Mouse (Mus musculus): ENCODE measurements around the gene Rhox9. TPM values are rescaled to one million over a fixed set of nuclear protein-coding genes. Genes with fewer than 3 reads are reported as not detected.
"Not testable (repeated sequence)": the region's sequence is repeated elsewhere in the genome, so short reads cannot be mapped to it uniquely, and the experiment has no call there.

Rhox9 gene
- not detected in 2 replicates for polyA plus RNA-seq (2014; fragmentation: Nextera tagmentation; extraction: Ambion mirVana)

DNA sequence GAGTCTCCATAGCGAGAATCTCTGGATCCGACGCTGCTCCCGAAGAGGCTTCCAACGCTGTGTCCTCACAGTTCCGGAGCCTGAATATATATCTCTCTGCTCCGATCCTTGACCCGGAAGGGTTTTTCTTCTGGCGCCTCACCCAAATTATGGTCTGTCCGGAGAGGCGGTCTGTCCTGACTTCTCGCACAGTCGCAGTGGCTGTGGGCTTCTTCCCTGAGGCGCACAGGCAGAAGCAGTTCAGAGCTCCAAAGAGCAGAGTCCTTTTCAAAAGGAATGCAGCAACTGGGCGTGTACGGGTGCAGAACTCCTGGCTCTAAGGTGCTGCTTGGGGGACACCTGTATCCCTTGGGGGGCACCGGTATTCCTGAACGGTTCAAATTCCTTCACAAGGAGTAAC lies at the start of gene Rhox9:
Rhox9 (minus strand) TSS at position 101 of the 400 bp plus-strand sequence.
- 87% methylated on average over 8 of the region's 18 CpGs for WGBS (ENCODE audit: insufficient replicate concordance)
- H3K27me3 ChIP-seq (ENCODE audit: control insufficient read depth, insufficient read depth, low read length); H3K36me3 ChIP-seq (ENCODE audit: control insufficient read depth, insufficient read depth, low read length); H3K4me1 ChIP-seq (ENCODE audit: control insufficient read depth, insufficient read depth, low read length); H3K9me3 ChIP-seq (replicated peaks; ENCODE audit: control insufficient read depth, low read length); H3K4me2 ChIP-seq; H3K4me3 ChIP-seq (ENCODE audit: low read depth, low read length); H3K9ac ChIP-seq (ENCODE audit: low read depth, low read length); ATAC-seq (replicated peaks; ENCODE audit: insufficient number of reproducible peaks, low FRiP score, low TSS enrichment); H3K27ac ChIP-seq (ENCODE audit: low read depth, low read length): not testable (repeated sequence)

GRCm38 (mm10) chrX:37916311-37916710 lies 14.7 kb upstream of the Rhox9 start:
- H3K9ac ChIP-seq (ENCODE audit: low read depth, low read length) = no peak overlapping the region
- no peak overlapping the region for H3K27ac ChIP-seq (ENCODE audit: low read depth, low read length)
- no peaks in the 10 kb centered on the region for H3K36me3 ChIP-seq (ENCODE audit: control insufficient read depth, insufficient read depth, low read length)
- no peaks in the 10 kb centered on the region for H3K27me3 ChIP-seq (ENCODE audit: control insufficient read depth, insufficient read depth, low read length)
- WGBS (ENCODE audit: insufficient replicate concordance) = 51% methylated on average over 4 of the region's 4 CpGs
- H3K9me3 ChIP-seq (replicated peaks; ENCODE audit: control insufficient read depth, low read length) = no peaks in the 10 kb centered on the region
- H3K4me3 ChIP-seq (ENCODE audit: low read depth, low read length) = no peak overlapping the region
- no peak for ATAC-seq (replicated peaks; ENCODE audit: insufficient number of reproducible peaks, low FRiP score, low TSS enrichment)
- H3K4me1 ChIP-seq (ENCODE audit: control insufficient read depth, insufficient read depth, low read length) = no peaks in the 10 kb centered on the region
- no peak overlapping the region for H3K4me2 ChIP-seq

DNA sequence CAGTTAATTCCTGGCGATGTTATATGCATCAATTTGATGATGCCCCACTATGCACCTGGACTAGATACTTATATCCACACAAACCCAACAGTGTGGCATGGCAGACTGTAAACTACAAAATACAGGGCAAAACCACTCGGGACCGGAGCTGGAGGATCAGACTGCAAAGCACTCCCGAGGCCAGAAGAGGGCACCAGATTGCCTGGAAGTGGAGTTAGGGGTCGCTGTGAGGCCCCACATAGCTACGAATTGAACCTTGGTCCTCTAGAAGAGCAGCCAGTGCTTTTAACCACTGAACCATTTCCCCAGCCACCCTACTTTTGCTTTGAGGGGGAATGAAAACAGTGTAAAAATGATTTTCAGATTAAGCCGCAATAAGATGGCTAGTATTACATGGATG lies 7.0 kb upstream of the Rhox9 start:
- H3K36me3 ChIP-seq (ENCODE audit: control insufficient read depth, insufficient read depth, low read length) = no peaks in the 10 kb centered on the region
- no peak overlapping the region for H3K4me3 ChIP-seq (ENCODE audit: low read depth, low read length)
- no peaks in the 10 kb centered on the region for H3K4me1 ChIP-seq (ENCODE audit: control insufficient read depth, insufficient read depth, low read length)
- no peak overlapping the region for H3K4me2 ChIP-seq
- H3K9ac ChIP-seq (ENCODE audit: low read depth, low read length) = no peak overlapping the region
- WGBS (ENCODE audit: insufficient replicate concordance) = 51% methylated on average over 7 of the region's 7 CpGs
- H3K27me3 ChIP-seq (ENCODE audit: control insufficient read depth, insufficient read depth, low read length) = no peaks in the 10 kb centered on the region
- no peaks in the 10 kb centered on the region for H3K9me3 ChIP-seq (replicated peaks; ENCODE audit: control insufficient read depth, low read length)
- ATAC-seq (replicated peaks; ENCODE audit: insufficient number of reproducible peaks, low FRiP score, low TSS enrichment) = no peak
- no peak overlapping the region for H3K27ac ChIP-seq (ENCODE audit: low read depth, low read length)

- no peaks in the 10 kb centered on the region for H3K27me3 ChIP-seq (ENCODE audit: control insufficient read depth, insufficient read depth, low read length)
Measured at GRCm38 (mm10) chrX:37903727-37904126, 2.2 kb upstream of the Rhox9 start.

DNA sequence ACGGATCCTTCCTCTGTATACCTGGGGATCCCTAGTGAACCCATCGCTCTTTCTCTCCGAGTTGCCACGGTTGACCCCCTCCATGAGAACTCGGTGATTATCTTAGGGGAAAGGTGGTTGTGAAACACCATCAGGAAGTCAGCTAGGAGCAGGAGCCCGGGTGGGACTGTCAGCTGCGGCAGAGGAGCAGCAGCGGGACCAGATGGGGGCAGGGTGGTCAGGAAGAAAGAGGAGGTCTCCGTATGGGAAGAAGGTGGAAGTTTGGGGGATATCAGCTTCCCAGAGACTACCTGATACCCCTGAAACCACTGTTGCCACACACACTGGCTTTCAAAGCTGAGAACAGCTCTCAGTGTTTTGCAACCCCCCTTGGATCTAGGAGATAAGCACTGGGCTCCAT lies 4.4 kb downstream of the Rhox9 start, which contains the start of gene Rhox7b:
Rhox7b (minus strand) TSS at position 101 of the 400 bp plus-strand sequence.
- not testable (repeated sequence) for H3K4me3 ChIP-seq (ENCODE audit: low read depth, low read length); H3K36me3 ChIP-seq (ENCODE audit: control insufficient read depth, insufficient read depth, low read length); H3K4me2 ChIP-seq; H3K4me1 ChIP-seq (ENCODE audit: control insufficient read depth, insufficient read depth, low read length); H3K9me3 ChIP-seq (replicated peaks; ENCODE audit: control insufficient read depth, low read length); ATAC-seq (replicated peaks; ENCODE audit: insufficient number of reproducible peaks, low FRiP score, low TSS enrichment); H3K27me3 ChIP-seq (ENCODE audit: control insufficient read depth, insufficient read depth, low read length); H3K9ac ChIP-seq (ENCODE audit: low read depth, low read length); H3K27ac ChIP-seq (ENCODE audit: low read depth, low read length)
- WGBS (ENCODE audit: insufficient replicate concordance) = 59% methylated on average over 9 of the region's 9 CpGs

More at GRCm38 (mm10) chrX:37903727-37904126, 2.2 kb upstream of the Rhox9 start:
- H3K4me3 ChIP-seq (ENCODE audit: low read depth, low read length) = no peak overlapping the region
- H3K4me1 ChIP-seq (ENCODE audit: control insufficient read depth, insufficient read depth, low read length) = no peaks in the 10 kb centered on the region
- no peak overlapping the region for H3K27ac ChIP-seq (ENCODE audit: low read depth, low read length)
- WGBS (ENCODE audit: insufficient replicate concordance) = 58% methylated on average over 5 of the region's 5 CpGs
- no peak for ATAC-seq (replicated peaks; ENCODE audit: insufficient number of reproducible peaks, low FRiP score, low TSS enrichment)
- no peaks in the 10 kb centered on the region for H3K36me3 ChIP-seq (ENCODE audit: control insufficient read depth, insufficient read depth, low read length)
- no peak overlapping the region for H3K9ac ChIP-seq (ENCODE audit: low read depth, low read length)
- no peak overlapping the region for H3K4me2 ChIP-seq
- no peaks in the 10 kb centered on the region for H3K9me3 ChIP-seq (replicated peaks; ENCODE audit: control insufficient read depth, low read length)

DNA sequence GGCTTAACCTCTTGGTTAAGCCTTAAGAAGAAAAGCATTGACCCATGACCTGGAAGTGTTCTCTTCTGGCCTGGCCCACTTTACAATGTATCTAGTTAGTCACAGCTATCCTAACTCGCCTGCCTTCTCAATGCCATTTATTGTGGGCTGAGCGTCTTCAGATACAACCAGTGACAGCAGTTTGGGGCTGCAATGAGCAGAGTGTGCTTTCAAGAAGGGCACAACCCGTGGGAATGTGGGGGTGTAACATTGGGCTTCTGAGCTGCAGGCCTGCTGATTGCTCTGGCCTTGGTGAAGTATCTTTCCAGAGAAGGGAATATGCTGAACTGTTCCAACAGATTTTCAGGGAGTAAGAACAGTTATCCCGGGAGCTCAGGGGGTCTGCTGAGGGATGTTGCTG lies 22.7 kb downstream of the Rhox9 start, which contains the start of gene Rhox8:
Rhox8 (minus strand) TSS at position 101 of the 400 bp plus-strand sequence.
- ATAC-seq (replicated peaks; ENCODE audit: insufficient number of reproducible peaks, low FRiP score, low TSS enrichment) = no peak
- H3K27ac ChIP-seq (ENCODE audit: low read depth, low read length) = no peak within 1 kb of the TSS
- H3K9ac ChIP-seq (ENCODE audit: low read depth, low read length) = no peak within 1 kb of the TSS
- H3K4me3 ChIP-seq (ENCODE audit: low read depth, low read length) = no peak within 1 kb of the TSS
- H3K4me2 ChIP-seq = no peak within 1 kb of the TSS
- no peaks in the 10 kb centered on the region for H3K9me3 ChIP-seq (replicated peaks; ENCODE audit: control insufficient read depth, low read length)
- no peaks in the 10 kb centered on the region for H3K36me3 ChIP-seq (ENCODE audit: control insufficient read depth, insufficient read depth, low read length)
- no peaks in the 10 kb centered on the region for H3K27me3 ChIP-seq (ENCODE audit: control insufficient read depth, insufficient read depth, low read length)
- whole genome bisulfite sequencing (ENCODE audit: insufficient replicate concordance) = 62% methylated on average over 4 of the region's 4 CpGs
- H3K4me1 ChIP-seq (ENCODE audit: control insufficient read depth, insufficient read depth, low read length) = no peaks in the 10 kb centered on the region

- H3K9ac ChIP-seq (ENCODE audit: low read depth, low read length) = no peak overlapping the region
- H3K27ac ChIP-seq (ENCODE audit: low read depth, low read length) = no peak overlapping the region
- ATAC-seq (replicated peaks; ENCODE audit: insufficient number of reproducible peaks, low FRiP score, low TSS enrichment) = no peak
- H3K9me3 ChIP-seq (replicated peaks; ENCODE audit: control insufficient read depth, low read length) = no peaks in the 10 kb centered on the region
- H3K4me1 ChIP-seq (ENCODE audit: control insufficient read depth, insufficient read depth, low read length) = no peaks in the 10 kb centered on the region
- no peak overlapping the region for H3K4me3 ChIP-seq (ENCODE audit: low read depth, low read length)
- no peaks in the 10 kb centered on the region for H3K36me3 ChIP-seq (ENCODE audit: control insufficient read depth, insufficient read depth, low read length)
- 89% methylated on average over 2 of the region's 2 CpGs for WGBS (ENCODE audit: insufficient replicate concordance)
- H3K4me2 ChIP-seq = no peak overlapping the region
- H3K27me3 ChIP-seq (ENCODE audit: control insufficient read depth, insufficient read depth, low read length) = no peaks in the 10 kb centered on the region
Measured at GRCm38 (mm10) chrX:37871641-37872040, 29.9 kb downstream of the Rhox9 start.

Other genes with a start within 250 kb of the Rhox9 start
- gene Rhox3h, start 233.0 kb downstream of the Rhox9 start, polyA plus RNA-seq (2014; fragmentation: Nextera tagmentation; extraction: Ambion mirVana) = not detected in 2 replicates
- gene Rhox2h, start 228.5 kb downstream of the Rhox9 start, polyA plus RNA-seq (2014; fragmentation: Nextera tagmentation; extraction: Ambion mirVana) = not detected in 2 replicates
- 13.7 and 16.5 TPM in 2 replicates for gene Rhox5, start 96.9 kb downstream of the Rhox9 start, polyA plus RNA-seq (2014; fragmentation: Nextera tagmentation; extraction: Ambion mirVana)
- gene Rhox6, start 74.9 kb downstream of the Rhox9 start, polyA plus RNA-seq (2014; fragmentation: Nextera tagmentation; extraction: Ambion mirVana) = not detected in 2 replicates
- gene Rhox7a, start 70.1 kb downstream of the Rhox9 start, polyA plus RNA-seq (2014; fragmentation: Nextera tagmentation; extraction: Ambion mirVana) = not detected in 2 replicates
- not detected in 2 replicates for gene Rhox8, start 22.8 kb downstream of the Rhox9 start, polyA plus RNA-seq (2014; fragmentation: Nextera tagmentation; extraction: Ambion mirVana)
- gene Rhox7b, start 4.5 kb downstream of the Rhox9 start, polyA plus RNA-seq (2014; fragmentation: Nextera tagmentation; extraction: Ambion mirVana) = not detected in 2 replicates
- gene Btg1-ps1, start 117.0 kb upstream of the Rhox9 start, polyA plus RNA-seq (2014; fragmentation: Nextera tagmentation; extraction: Ambion mirVana) = not detected in 2 replicates
- not detected in 2 replicates for gene Btg1-ps2, start 141.3 kb upstream of the Rhox9 start, polyA plus RNA-seq (2014; fragmentation: Nextera tagmentation; extraction: Ambion mirVana)
- gene Rhox10, start 164.7 kb upstream of the Rhox9 start, polyA plus RNA-seq (2014; fragmentation: Nextera tagmentation; extraction: Ambion mirVana) = not detected in 2 replicates
- not detected in 2 replicates for gene Rhox11, start 183.4 kb upstream of the Rhox9 start, polyA plus RNA-seq (2014; fragmentation: Nextera tagmentation; extraction: Ambion mirVana)
- not detected in 2 replicates for gene Rhox12, start 209.1 kb upstream of the Rhox9 start, polyA plus RNA-seq (2014; fragmentation: Nextera tagmentation; extraction: Ambion mirVana)
- not detected in 2 replicates for gene Rhox13, start 219.4 kb upstream of the Rhox9 start, polyA plus RNA-seq (2014; fragmentation: Nextera tagmentation; extraction: Ambion mirVana)